Mouse (Mus musculus) stomach, embryonic 14.5 days (tissue): ENCODE measurements around the gene C1qtnf7. TPM values are rescaled to one million over a fixed set of nuclear protein-coding genes. Genes with fewer than 3 reads are reported as not detected.
A peak's percentile ranks its signal among the peaks of the same experiment; 100 is the strongest.

Experiments
- ATAC-seq: fragments of 200-750 bp; cut with Nextera tagmentation; 2 replicates; pipeline ENCODE4 v1.8.0; 2017; ENCODE audit warnings: low read depth, moderate TSS enrichment; ENCODE audit not compliant: insufficient number of reproducible peaks, insufficient read depth, low FRiP score
- H3K27ac ChIP-seq: fragments of 300-500 bp; sonication (generic); 2 replicates; pipeline ENCODE4 v1.5.1; 2014; ENCODE audit warnings: mild to moderate bottlenecking, low read length, moderate library complexity, mixed read lengths
- H3K27me3 ChIP-seq: fragments of 300-500 bp; sonication (generic); 2 replicates; pipeline ENCODE4 v1.6.1; 2014; ENCODE audit warnings: low read length, control low read depth, mixed read lengths; ENCODE audit not compliant: control insufficient read depth, insufficient read depth
- H3K36me3 ChIP-seq: fragments of 300-500 bp; sonication (generic); 2 replicates; pipeline ENCODE4 v1.6.1; 2014; ENCODE audit warnings: mild to moderate bottlenecking, control low read depth, low read length, moderate library complexity, mixed read lengths; ENCODE audit not compliant: control insufficient read depth, insufficient read depth
- H3K4me1 ChIP-seq: fragments of 300-500 bp; sonication (generic); 2 replicates; pipeline ENCODE4 v1.6.1; 2014; ENCODE audit warnings: low read length, control low read depth, mixed read lengths; ENCODE audit not compliant: control insufficient read depth, insufficient read depth
- H3K4me2 ChIP-seq: fragments of 300-500 bp; sonication (generic); replicated peaks from 2 replicates; pipeline ENCODE4 v1.6.1; 2014; ENCODE audit warnings: low read depth, low read length, control low read depth
- H3K4me3 ChIP-seq: fragments of 300-500 bp; sonication (generic); 2 replicates; pipeline ENCODE4 v1.5.1; 2014; ENCODE audit warnings: low read depth, low read length, control low read depth
- H3K9ac ChIP-seq: fragments of 300-500 bp; sonication (generic); replicated peaks from 2 replicates; pipeline ENCODE4 v1.6.1; 2014; ENCODE audit warnings: low read depth, mild to moderate bottlenecking, control low read depth, low read length, moderate library complexity, mixed read lengths
- H3K9me3 ChIP-seq: fragments of 300-500 bp; sonication (generic); 2 replicates; pipeline ENCODE4 v1.6.1; 2016; ENCODE audit warnings: low read depth, low read length, control low read depth; ENCODE audit not compliant: control insufficient read depth
- WGBS: fragments of 180-500 bp; shearing (Covaris S2); extraction: QIAGEN DNeasy Blood & Tissue Kit; methylation state at CpG from one replicate; pipeline ENCODE4 v1.1.7; 2014; 5-methylcytosine and 5-hydroxymethylcytosine counted together
- polyA plus RNA-seq: library from polyadenylated mRNA; unstranded; fragments of >200 nt; fragmentation: Nextera tagmentation; extraction: Ambion mirVana; gene quantifications from 2 replicates; pipeline ENCODE4 v1.2.1, GENCODE M21; 2014

C1qtnf7 gene
- polyA plus RNA-seq: 17.3 and 20.0 TPM in 2 replicates

GRCm38 (mm10) chr5:43515401-43515976 is at the start of gene C1qtnf7:
TSS of gene C1qtnf7 (plus strand) at chr5:43515538.
- Histone ChIP-seq H3K4me3 (peak within 1 kb of the TSS; percentile 23), H3K36me3 (no peaks in the 10 kb centered on the region), H3K4me1 (no peaks in the 10 kb centered on the region; the same call in 1 of the 2 replicates), H3K9me3 (no peaks in the 10 kb centered on the region), H3K9ac (no peak within 1 kb of the TSS), H3K27ac (peak within 1 kb of the TSS; percentile 34), H3K27me3 (no peaks in the 10 kb centered on the region), H3K4me2 (peak within 1 kb of the TSS; percentile 35)
- WGBS: 20% methylated on average over 15 of the region's 15 CpGs
- ATAC-seq: peak; percentile 44; the same call in 1 of the 2 replicates

DNA sequence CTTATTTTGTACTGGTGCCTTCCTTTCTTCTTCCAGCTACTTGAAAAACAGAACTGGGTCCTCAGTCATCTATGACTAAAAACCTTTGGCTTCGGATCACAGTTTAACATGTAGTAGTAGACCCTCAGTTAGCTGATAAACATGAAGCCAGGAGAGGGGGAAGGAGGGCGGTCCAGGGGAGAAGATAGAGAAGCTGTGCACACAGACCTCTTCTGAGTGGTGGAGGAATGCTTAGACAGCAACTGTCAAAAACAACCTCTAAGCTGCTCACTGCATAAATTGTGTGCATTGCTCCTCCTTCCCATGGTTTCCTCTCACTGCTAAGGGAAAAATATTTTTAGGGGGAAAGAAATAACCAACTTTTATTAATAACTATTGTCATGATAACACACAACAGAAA is 48.6 kb upstream of the C1qtnf7 start:
- H3K27ac ChIP-seq: no peak overlapping the region
- H3K9me3 ChIP-seq: no peaks in the 10 kb centered on the region
- H3K4me3 ChIP-seq: no peak overlapping the region
- no peak overlapping the region for H3K9ac ChIP-seq
- no peaks in the 10 kb centered on the region for H3K36me3 ChIP-seq
- WGBS: 78% methylated on average over 2 of the region's 2 CpGs
- no peaks in the 10 kb centered on the region for H3K27me3 ChIP-seq
- no peaks in the 10 kb centered on the region for H3K4me1 ChIP-seq
- no peak for ATAC-seq
- H3K4me2 ChIP-seq: no peak overlapping the region

- Histone ChIP-seq H3K27ac (no peak overlapping the region), H3K27me3 (no peaks in the 10 kb centered on the region), H3K4me2 (no peak overlapping the region), H3K9me3 (no peaks in the 10 kb centered on the region), H3K9ac (no peak overlapping the region), H3K36me3 (no peaks in the 10 kb centered on the region), H3K4me1 (no peaks in the 10 kb centered on the region), H3K4me3 (no peak overlapping the region)
- ATAC-seq: no peak
- 60% methylated on average over 3 of the region's 3 CpGs for WGBS
Observed at GRCm38 (mm10) chr5:43467214-43467613, 48.1 kb upstream of the C1qtnf7 start.

DNA sequence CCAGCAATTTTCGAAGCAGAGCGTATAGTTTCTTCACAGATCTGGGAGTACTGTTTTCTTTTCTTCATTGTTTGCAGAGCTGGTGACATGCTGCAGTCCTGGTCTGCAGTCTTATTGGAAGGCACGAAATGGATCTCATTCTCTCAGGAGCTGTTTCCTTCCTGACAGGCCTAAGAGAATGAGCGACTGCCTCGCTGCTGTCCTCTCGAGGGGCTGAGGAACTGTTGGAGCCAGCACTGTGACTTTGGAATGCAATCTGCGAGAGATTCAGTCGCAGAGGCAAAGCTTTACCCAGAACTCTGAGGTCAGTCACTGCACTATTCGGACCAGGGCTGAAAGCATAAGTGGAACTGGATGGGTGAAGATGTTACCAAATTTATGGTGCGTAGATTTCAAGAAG is 46.4 kb upstream of the C1qtnf7 start:
- no peak overlapping the region for H3K4me2 ChIP-seq
- no peak overlapping the region for H3K27ac ChIP-seq
- no peak overlapping the region for H3K9ac ChIP-seq
- no peaks in the 10 kb centered on the region for H3K27me3 ChIP-seq
- ATAC-seq: no peak
- H3K9me3 ChIP-seq: no peaks in the 10 kb centered on the region
- H3K4me3 ChIP-seq: no peak overlapping the region
- no peaks in the 10 kb centered on the region for H3K36me3 ChIP-seq
- 56% methylated on average over 10 of the region's 10 CpGs for WGBS
- no peaks in the 10 kb centered on the region for H3K4me1 ChIP-seq

- no peak for ATAC-seq
- H3K9ac ChIP-seq: no peak overlapping the region
- H3K4me3 ChIP-seq: no peak overlapping the region
- H3K9me3 ChIP-seq: no peaks in the 10 kb centered on the region
- 42% methylated on average over 5 of the region's 5 CpGs for WGBS
- H3K27me3 ChIP-seq: no peaks in the 10 kb centered on the region
- H3K36me3 ChIP-seq: no peaks in the 10 kb centered on the region
- no peak overlapping the region for H3K4me2 ChIP-seq
- no peak overlapping the region for H3K27ac ChIP-seq
- H3K4me1 ChIP-seq: peaks cover 4% of the 10 kb centered on the region; the same call in 1 of the 2 replicates
Observed at GRCm38 (mm10) chr5:43477953-43478352, 37.4 kb upstream of the C1qtnf7 start.

- H3K36me3 ChIP-seq: no peaks in the 10 kb centered on the region
- H3K4me2 ChIP-seq: no peak overlapping the region
- peaks cover 4% of the 10 kb centered on the region; the same call in 1 of the 2 replicates for H3K4me1 ChIP-seq
- H3K4me3 ChIP-seq: no peak overlapping the region
- no peaks in the 10 kb centered on the region for H3K27me3 ChIP-seq
- no peak for ATAC-seq
- H3K9ac ChIP-seq: no peak overlapping the region
- no peaks in the 10 kb centered on the region for H3K9me3 ChIP-seq
- WGBS: 24% methylated on average over 3 of the region's 3 CpGs
- H3K27ac ChIP-seq: no peak overlapping the region
Observed at GRCm38 (mm10) chr5:43480046-43480445, 35.3 kb upstream of the C1qtnf7 start.

GRCm38 (mm10) chr5:43480786-43481185 is 34.6 kb upstream of the C1qtnf7 start:
- no peak for ATAC-seq
- Histone ChIP-seq H3K9ac (no peak overlapping the region), H3K27ac (no peak overlapping the region), H3K4me1 (no peaks in the 10 kb centered on the region), H3K9me3 (no peaks in the 10 kb centered on the region), H3K4me3 (no peak overlapping the region), H3K4me2 (no peak overlapping the region), H3K27me3 (no peaks in the 10 kb centered on the region), H3K36me3 (no peaks in the 10 kb centered on the region)
- 50% methylated on average over 2 of the region's 2 CpGs for WGBS

GRCm38 (mm10) chr5:43481824-43482223 is 33.5 kb upstream of the C1qtnf7 start:
- no peak overlapping the region for H3K4me2 ChIP-seq
- H3K27ac ChIP-seq: no peak overlapping the region
- H3K9ac ChIP-seq: no peak overlapping the region
- ATAC-seq: no peak
- H3K36me3 ChIP-seq: no peaks in the 10 kb centered on the region
- H3K27me3 ChIP-seq: no peaks in the 10 kb centered on the region
- no peaks in the 10 kb centered on the region for H3K9me3 ChIP-seq
- 25% methylated on average over 2 of the region's 2 CpGs for WGBS
- H3K4me1 ChIP-seq: no peaks in the 10 kb centered on the region
- no peak overlapping the region for H3K4me3 ChIP-seq

DNA sequence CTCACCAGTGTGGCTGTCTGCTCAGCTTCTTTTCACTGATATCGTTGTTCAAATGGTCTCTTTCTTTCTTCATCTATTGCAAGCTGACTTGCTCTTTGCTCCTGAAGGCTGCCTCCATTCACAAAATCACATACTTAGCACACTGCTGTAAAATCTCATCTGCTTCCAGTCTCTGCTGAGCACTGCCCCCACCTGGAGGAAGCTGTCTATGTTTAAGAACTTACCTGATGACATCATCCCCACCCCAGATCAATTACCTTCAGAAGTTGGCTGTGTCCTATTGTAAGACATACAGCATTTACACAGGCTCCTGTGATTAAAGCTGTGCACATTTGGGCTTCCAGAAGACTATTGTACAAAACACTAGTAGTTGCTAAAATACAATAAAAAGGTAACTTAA is 13.5 kb upstream of the C1qtnf7 start:
- H3K4me2 ChIP-seq: no peak overlapping the region
- H3K9me3 ChIP-seq: no peaks in the 10 kb centered on the region
- 100% methylated on average over 1 of the region's 1 CpGs for WGBS
- H3K4me1 ChIP-seq: no peaks in the 10 kb centered on the region
- no peak for ATAC-seq
- no peak overlapping the region for H3K27ac ChIP-seq
- no peak overlapping the region for H3K9ac ChIP-seq
- H3K36me3 ChIP-seq: no peaks in the 10 kb centered on the region
- H3K4me3 ChIP-seq: no peak overlapping the region
- H3K27me3 ChIP-seq: no peaks in the 10 kb centered on the region
